Mouse (Mus musculus): ENCODE results near the gene Nav2.

Nav2 gene

GRCm38 (mm10) chr7:49102223-49102622, 193.7 kb downstream of the Nav2 start:
- no peak for DNase-seq (ENCODE audit: low spot score)

- no peak for DNase-seq (ENCODE audit: low spot score)
Observed at GRCm38 (mm10) chr7:49104376-49104775, 195.9 kb downstream of the Nav2 start.

GRCm38 (mm10) chr7:49104793-49105192, 196.3 kb downstream of the Nav2 start:
- no peak for DNase-seq (ENCODE audit: low spot score)

- DNase-seq (ENCODE audit: low spot score), result no peak
Observed at GRCm38 (mm10) chr7:49105501-49105900, 197.0 kb downstream of the Nav2 start.

GRCm38 (mm10) chr7:49108076-49108475, 199.6 kb downstream of the Nav2 start:
- DNase-seq (ENCODE audit: low spot score), result no peak

GRCm38 (mm10) chr7:49119016-49119415, 210.5 kb downstream of the Nav2 start:
- DNase-seq (ENCODE audit: low spot score), result no peak

GRCm38 (mm10) chr7:49119794-49120487, 211.4 kb downstream of the Nav2 start:
- DNase-seq (ENCODE audit: low spot score), result no peak

- DNase-seq (ENCODE audit: low spot score), result no peak
Observed at GRCm38 (mm10) chr7:49120488-49120864, 212.0 kb downstream of the Nav2 start.

GRCm38 (mm10) chr7:49120935-49121691, 212.6 kb downstream of the Nav2 start:
- peak; percentile 70 for DNase-seq (ENCODE audit: low spot score)

GRCm38 (mm10) chr7:49122498-49122897, 214.0 kb downstream of the Nav2 start:
- DNase-seq (ENCODE audit: low spot score), result no peak

GRCm38 (mm10) chr7:49125545-49125944, 217.0 kb downstream of the Nav2 start:
- DNase-seq (ENCODE audit: low spot score), result peak; percentile 44

- no peak for DNase-seq (ENCODE audit: low spot score)
Observed at GRCm38 (mm10) chr7:49128224-49128623, 219.7 kb downstream of the Nav2 start.

- peak; percentile 68 for DNase-seq (ENCODE audit: low spot score)
Observed at GRCm38 (mm10) chr7:49132851-49133351, 224.4 kb downstream of the Nav2 start.

- DNase-seq (ENCODE audit: low spot score), result no peak
Observed at GRCm38 (mm10) chr7:49134396-49134795, 225.9 kb downstream of the Nav2 start.

- no peak for DNase-seq (ENCODE audit: low spot score)
Observed at GRCm38 (mm10) chr7:49139762-49140161, 231.2 kb downstream of the Nav2 start.

GRCm38 (mm10) chr7:49143966-49144365, 235.4 kb downstream of the Nav2 start:
- no peak for DNase-seq (ENCODE audit: low spot score)

GRCm38 (mm10) chr7:49145749-49146670, 237.5 kb downstream of the Nav2 start:
- DNase-seq (ENCODE audit: low spot score), result no peak

GRCm38 (mm10) chr7:49152297-49152696, 243.8 kb downstream of the Nav2 start:
- no peak for DNase-seq (ENCODE audit: low spot score)

- DNase-seq (ENCODE audit: low spot score), result no peak
Observed at GRCm38 (mm10) chr7:49152713-49153112, 244.2 kb downstream of the Nav2 start.

- peak; percentile 39 for DNase-seq (ENCODE audit: low spot score)
Observed at GRCm38 (mm10) chr7:49158641-49159381, 250.3 kb downstream of the Nav2 start.
